Mouse (Mus musculus) kidney, embryonic 14.5 days (tissue): Measurements from ENCODE around the gene Bspry. TPM values are rescaled to one million over a fixed set of nuclear protein-coding genes. Genes with fewer than 3 reads are reported as not detected.

Source experiments
- ATAC-seq: fragments of 200-750 bp; cut with Nextera tagmentation; 2 replicates; pipeline ENCODE4 v1.8.0; 2017; ENCODE audit warnings: moderate number of reproducible peaks, mild to moderate bottlenecking, moderate TSS enrichment, moderate library complexity; ENCODE audit not compliant: low FRiP score, low TSS enrichment
- H3K27ac ChIP-seq: fragments of 300-500 bp; sonication (generic); 2 replicates; pipeline ENCODE4 v1.5.1; 2014; ENCODE audit warnings: low read depth, mild to moderate bottlenecking, low read length, moderate library complexity, mixed read lengths
- H3K27me3 ChIP-seq: fragments of 300-500 bp; sonication (generic); 2 replicates; pipeline ENCODE4 v1.6.1; 2014; ENCODE audit warnings: mild to moderate bottlenecking, low read length; ENCODE audit not compliant: control insufficient read depth, insufficient read depth
- H3K36me3 ChIP-seq: fragments of 300-500 bp; sonication (generic); 2 replicates; pipeline ENCODE4 v1.6.1; 2014; ENCODE audit warnings: low read length, mixed read lengths; ENCODE audit not compliant: control insufficient read depth, insufficient read depth
- H3K4me1 ChIP-seq: fragments of 300-500 bp; sonication (generic); 2 replicates; pipeline ENCODE4 v1.6.1; 2014; ENCODE audit warnings: low read length, mixed read lengths; ENCODE audit not compliant: control insufficient read depth, insufficient read depth
- H3K4me2 ChIP-seq: fragments of 300-500 bp; sonication (generic); replicated peaks from 2 replicates; pipeline ENCODE4 v1.6.1; 2014; ENCODE audit warnings: low read depth, mild to moderate bottlenecking, low read length
- H3K4me3 ChIP-seq: fragments of 300-500 bp; sonication (generic); 2 replicates; pipeline ENCODE4 v1.5.1; 2014; ENCODE audit warnings: mild to moderate bottlenecking, low read length
- H3K9ac ChIP-seq: fragments of 300-500 bp; sonication (generic); 2 replicates; pipeline ENCODE4 v1.6.1; 2014; ENCODE audit warnings: low read depth, mild to moderate bottlenecking, low read length, moderate library complexity
- H3K9me3 ChIP-seq: fragments of 300-500 bp; sonication (generic); 2 replicates; pipeline ENCODE4 v1.6.1; 2016; ENCODE audit warnings: low read length; ENCODE audit not compliant: control insufficient read depth
- WGBS: fragments of 180-500 bp; shearing (Covaris S2); extraction: QIAGEN DNeasy Blood & Tissue Kit; methylation state at CpG from one replicate; pipeline ENCODE4 v1.1.7; 2014; 5-methylcytosine and 5-hydroxymethylcytosine counted together
- polyA plus RNA-seq: library from polyadenylated mRNA; unstranded; fragments of >200 nt; fragmentation: Nextera tagmentation; extraction: Ambion mirVana; gene quantifications from 2 replicates; pipeline ENCODE4 v1.2.1, GENCODE M21; 2014

Bspry gene
- polyA plus RNA-seq, 1 experiment from 2014 or later, result 25.8 TPM

- Histone ChIP-seq H3K27ac (no peak overlapping the region), H3K4me3 (no peak overlapping the region), H3K4me2 (no peak overlapping the region), H3K27me3 (no peaks in the 10 kb centered on the region), H3K9me3 (no peaks in the 10 kb centered on the region), H3K4me1 (no peaks in the 10 kb centered on the region), H3K9ac (no peak overlapping the region), H3K36me3 (no peaks in the 10 kb centered on the region)
- WGBS, result 79% methylated on average over 4 of the region's 4 CpGs
- no peak for ATAC-seq
Measured at GRCm38 (mm10) chr4:62440544-62440943, 39.3 kb upstream of the Bspry start.

- Histone ChIP-seq H3K27me3 (no peaks in the 10 kb centered on the region), H3K4me3 (no peak overlapping the region), H3K27ac (no peak overlapping the region), H3K9ac (no peak overlapping the region), H3K9me3 (no peaks in the 10 kb centered on the region), H3K4me1 (no peaks in the 10 kb centered on the region), H3K4me2 (no peak overlapping the region), H3K36me3 (no peaks in the 10 kb centered on the region)
- WGBS, result 76% methylated on average over 4 of the region's 4 CpGs
- ATAC-seq, result no peak
Measured at GRCm38 (mm10) chr4:62440986-62441385, 38.9 kb upstream of the Bspry start.

DNA sequence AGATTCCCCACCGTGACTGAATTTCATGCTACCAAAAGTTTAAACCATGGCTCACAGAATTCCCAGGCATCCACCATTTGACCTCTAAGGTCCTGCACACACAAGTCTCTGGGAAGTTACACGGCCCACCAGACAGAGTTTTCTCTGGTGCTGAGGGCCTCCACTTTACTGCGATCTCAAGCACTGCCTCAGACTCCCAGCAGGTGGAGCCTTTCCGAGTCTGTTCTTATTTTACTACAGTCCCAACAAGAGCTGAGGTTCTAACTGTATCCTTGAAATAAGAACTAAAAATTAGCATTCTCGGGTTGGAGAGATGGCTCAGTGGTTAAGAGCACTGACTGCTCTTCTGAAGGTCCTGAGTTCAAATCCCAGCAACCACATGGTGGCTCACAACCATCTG is 24.9 kb upstream of the Bspry start:
- Histone ChIP-seq H3K9ac (no peak overlapping the region), H3K36me3 (no peaks in the 10 kb centered on the region; the same call in 1 of the 2 replicates), H3K9me3 (no peaks in the 10 kb centered on the region), H3K4me3 (no peak overlapping the region), H3K27me3 (no peaks in the 10 kb centered on the region), H3K4me2 (no peak overlapping the region), H3K4me1 (no peaks in the 10 kb centered on the region), H3K27ac (no peak overlapping the region)
- ATAC-seq, result peak; percentile 68
- 62% methylated on average over 5 of the region's 5 CpGs for WGBS

- no peak for ATAC-seq
- Histone ChIP-seq H3K4me1 (no peaks in the 10 kb centered on the region), H3K27me3 (no peaks in the 10 kb centered on the region), H3K9ac (no peak overlapping the region), H3K4me2 (no peak overlapping the region), H3K9me3 (no peaks in the 10 kb centered on the region), H3K4me3 (no peak overlapping the region), H3K27ac (no peak overlapping the region), H3K36me3 (peaks cover 4% of the 10 kb centered on the region; the same call in 1 of the 2 replicates)
- 80% methylated on average over 3 of the region's 3 CpGs for WGBS
Measured at GRCm38 (mm10) chr4:62459081-62459480, 20.8 kb upstream of the Bspry start.

DNA sequence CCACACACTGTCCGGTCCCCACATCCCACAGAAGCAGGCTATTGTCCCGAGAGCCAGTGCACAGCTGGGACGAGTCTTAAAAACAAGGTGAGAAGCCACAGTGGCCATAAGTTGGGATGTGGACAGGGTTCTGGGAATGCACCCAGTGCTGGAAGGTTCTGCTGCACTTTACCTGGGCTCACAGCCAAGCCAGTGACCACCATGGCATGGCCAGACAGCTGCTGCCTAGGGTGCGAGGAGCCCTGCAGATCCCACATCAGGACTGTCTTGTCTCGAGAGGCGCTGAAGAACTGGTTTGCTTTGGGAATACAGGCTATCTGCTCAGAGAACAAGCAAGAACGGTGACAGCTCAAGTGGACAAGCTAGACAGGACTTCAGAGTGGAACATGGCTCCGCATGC is 19.5 kb upstream of the Bspry start:
- ATAC-seq, result no peak
- 96% methylated on average over 8 of the region's 8 CpGs for WGBS
- no peak overlapping the region for H3K9ac ChIP-seq

DNA sequence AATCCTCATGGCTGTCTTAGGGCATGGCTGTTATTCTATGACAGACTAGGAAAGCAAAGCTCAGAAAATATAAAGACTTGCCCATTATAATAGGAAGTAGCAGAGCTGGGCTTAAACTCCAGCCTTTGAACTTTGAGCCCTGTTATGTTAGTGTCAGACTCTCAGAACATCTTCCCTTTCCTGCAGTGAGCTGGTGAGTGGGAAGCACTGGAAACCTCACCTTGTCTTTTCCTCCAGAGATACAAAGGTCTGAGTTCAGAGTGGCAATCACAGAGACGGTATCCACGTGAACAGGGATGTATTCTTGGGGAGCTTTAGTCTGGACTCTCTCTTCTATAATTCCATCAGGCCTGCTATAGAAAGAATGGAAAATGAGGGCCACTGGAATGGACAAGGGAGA is 16.7 kb upstream of the Bspry start:
- Histone ChIP-seq H3K27ac (no peak overlapping the region), H3K4me2 (no peak overlapping the region), H3K9ac (no peak overlapping the region), H3K4me1 (no peaks in the 10 kb centered on the region), H3K4me3 (no peak overlapping the region), H3K36me3 (peaks cover 4% of the 10 kb centered on the region; the same call in 1 of the 2 replicates), H3K9me3 (no peaks in the 10 kb centered on the region), H3K27me3 (no peaks in the 10 kb centered on the region)
- WGBS, result 90% methylated on average over 2 of the region's 2 CpGs
- ATAC-seq, result no peak

More for the DNA sequence above, 19.5 kb upstream of the Bspry start:
- no peaks in the 10 kb centered on the region for H3K27me3 ChIP-seq
- peaks cover 4% of the 10 kb centered on the region; the same call in 1 of the 2 replicates for H3K36me3 ChIP-seq
- no peaks in the 10 kb centered on the region for H3K4me1 ChIP-seq
- no peak overlapping the region for H3K4me3 ChIP-seq
- H3K27ac ChIP-seq, result no peak overlapping the region
- no peak overlapping the region for H3K4me2 ChIP-seq
- no peaks in the 10 kb centered on the region for H3K9me3 ChIP-seq

GRCm38 (mm10) chr4:62468158-62468557 is 11.7 kb upstream of the Bspry start:
- H3K27ac ChIP-seq, result no peak overlapping the region
- H3K4me3 ChIP-seq, result no peak overlapping the region
- 0 out of 2 replicates have a peak, but pooled peaks cover 3% of the 10 kb centered on the region for H3K4me1 ChIP-seq
- H3K9me3 ChIP-seq, result no peaks in the 10 kb centered on the region
- no peak overlapping the region for H3K9ac ChIP-seq
- H3K4me2 ChIP-seq, result no peak overlapping the region
- no peak for ATAC-seq
- peaks cover 2% of the 10 kb centered on the region; the same call in 1 of the 2 replicates for H3K36me3 ChIP-seq
- H3K27me3 ChIP-seq, result no peaks in the 10 kb centered on the region
- 96% methylated on average over 1 of the region's 1 CpGs for WGBS

GRCm38 (mm10) chr4:62470598-62471051 is 9.2 kb upstream of the Bspry start, which contains the start of gene Wdr31:
Gene Wdr31 (minus strand): TSS chr4:62470896.
- Histone ChIP-seq H3K36me3 (no peaks in the 10 kb centered on the region), H3K4me2 (peak within 1 kb of the TSS; percentile 85), H3K9me3 (no peaks in the 10 kb centered on the region), H3K4me1 (0 out of 2 replicates have a peak, but pooled peaks cover 3% of the 10 kb centered on the region), H3K27me3 (no peaks in the 10 kb centered on the region), H3K27ac (no peak within 1 kb of the TSS), H3K9ac (peak within 1 kb of the TSS; percentile 70), H3K4me3 (peak within 1 kb of the TSS; percentile 70)
- under 1% methylated on average over 30 of the region's 30 CpGs for WGBS
- peak; percentile 91 for ATAC-seq

DNA sequence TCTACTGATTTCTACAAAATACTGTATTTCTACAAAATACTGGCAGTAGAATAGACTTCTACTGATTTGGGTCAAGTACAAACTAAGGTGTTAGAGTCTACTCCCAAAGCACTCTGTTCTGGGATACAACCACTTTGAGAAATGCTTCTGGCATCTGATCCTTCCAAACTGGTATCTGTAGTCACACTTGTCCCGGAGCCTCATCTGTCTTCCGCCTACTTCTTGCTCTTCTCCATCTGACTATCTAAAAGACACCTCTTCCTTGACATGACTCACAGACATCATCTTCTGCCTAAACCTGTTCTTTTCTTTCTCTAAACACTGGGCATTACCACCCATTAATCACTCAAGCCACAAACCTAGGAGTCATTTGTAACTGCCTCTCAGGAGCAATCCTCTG is 7.8 kb upstream of the Bspry start:
- H3K36me3 ChIP-seq, result no peaks in the 10 kb centered on the region
- H3K4me2 ChIP-seq, result no peak overlapping the region
- H3K27ac ChIP-seq, result no peak overlapping the region
- H3K4me1 ChIP-seq, result 0 out of 2 replicates have a peak, but pooled peaks cover 3% of the 10 kb centered on the region
- no peak overlapping the region for H3K9ac ChIP-seq
- no peak for ATAC-seq
- no peak overlapping the region for H3K4me3 ChIP-seq
- no peaks in the 10 kb centered on the region for H3K9me3 ChIP-seq
- 93% methylated on average over 2 of the region's 2 CpGs for WGBS
- no peaks in the 10 kb centered on the region for H3K27me3 ChIP-seq
